Mouse (Mus musculus) heart, embryonic 14.5 days (tissue): ENCODE results near the gene Popdc2. TPM values are rescaled to one million over a fixed set of nuclear protein-coding genes. Genes with fewer than 3 reads are reported as not detected.

Experiments
- ATAC-seq: fragments of 200-750 bp; cut with Nextera tagmentation; 2 replicates; pipeline ENCODE4 v1.8.0; 2017; ENCODE audit warnings: low read depth, moderate TSS enrichment; ENCODE audit not compliant: insufficient number of reproducible peaks, insufficient read depth, low FRiP score
- H3K27ac ChIP-seq, 2 experiments: fragments of 200-500 bp in 1 of 2; fragments of 300-500 bp in 1 of 2; sonication (generic) in 1 of 2; replicated peaks in 1 of 2; 2 replicates each; pipeline ENCODE4 v1.5.1; 2012 to 2014; ENCODE audit warnings: low read depth in 2 of 2, low read length in 2 of 2, control low read depth in 1 of 2, mild to moderate bottlenecking in 1 of 2, mixed read lengths in 1 of 2; ENCODE audit not compliant: control insufficient read depth in 1 of 2, insufficient read depth in 1 of 2
- H3K27me3 ChIP-seq: fragments of 300-500 bp; sonication (generic); 2 replicates; pipeline ENCODE4 v1.6.1; 2014; ENCODE audit warnings: mild to moderate bottlenecking, low read length, control low read depth; ENCODE audit not compliant: control insufficient read depth, insufficient read depth
- H3K36me3 ChIP-seq: fragments of 300-500 bp; sonication (generic); 2 replicates; pipeline ENCODE4 v1.6.1; 2014; ENCODE audit warnings: mild to moderate bottlenecking, control low read depth, low read length, mixed read lengths; ENCODE audit not compliant: control insufficient read depth, insufficient read depth
- H3K4me1 ChIP-seq, 2 experiments: fragments of 200-500 bp in 1 of 2; fragments of 300-500 bp in 1 of 2; sonication (generic) in 1 of 2; 2 replicates each; pipeline ENCODE4 v1.6.1; 2012 to 2014; ENCODE audit warnings: low read length in 2 of 2, control low read depth in 1 of 2, mixed read lengths in 1 of 2; ENCODE audit not compliant: control insufficient read depth in 2 of 2, insufficient read depth in 2 of 2
- H3K4me2 ChIP-seq: fragments of 300-500 bp; sonication (generic); 2 replicates; pipeline ENCODE4 v1.6.1; 2014; ENCODE audit warnings: mild to moderate bottlenecking, low read length
- H3K4me3 ChIP-seq, 2 experiments: fragments of 200-500 bp in 1 of 2; fragments of 300-500 bp in 1 of 2; sonication (generic) in 1 of 2; 2 replicates each; pipeline ENCODE4 v1.5.1; 2012 to 2014; ENCODE audit warnings: low read length in 2 of 2, mild to moderate bottlenecking in 2 of 2, control low read depth in 1 of 2, low read depth in 1 of 2, moderate library complexity in 1 of 2; ENCODE audit not compliant: control insufficient read depth in 1 of 2, insufficient read depth in 1 of 2
- H3K9ac ChIP-seq: fragments of 300-500 bp; sonication (generic); 2 replicates; pipeline ENCODE4 v1.6.1; 2014; ENCODE audit warnings: mild to moderate bottlenecking, low read length
- H3K9me3 ChIP-seq: fragments of 300-500 bp; sonication (generic); 2 replicates; pipeline ENCODE4 v1.6.1; 2016; ENCODE audit warnings: low read length, control low read depth; ENCODE audit not compliant: control insufficient read depth
- WGBS: fragments of 180-500 bp; shearing (Covaris S2); extraction: QIAGEN DNeasy Blood & Tissue Kit; methylation state at CpG from one replicate; pipeline ENCODE4 v1.1.7; 2014; 5-methylcytosine and 5-hydroxymethylcytosine counted together
- polyA plus RNA-seq: library from polyadenylated mRNA; unstranded; fragments of >200 nt; fragmentation: Nextera tagmentation; extraction: Ambion mirVana; gene quantifications from 2 replicates; pipeline ENCODE4 v1.2.1, GENCODE M21; 2014

Popdc2 gene
- polyA plus RNA-seq, 1 experiment from 2014 or later = 364 TPM

DNA sequence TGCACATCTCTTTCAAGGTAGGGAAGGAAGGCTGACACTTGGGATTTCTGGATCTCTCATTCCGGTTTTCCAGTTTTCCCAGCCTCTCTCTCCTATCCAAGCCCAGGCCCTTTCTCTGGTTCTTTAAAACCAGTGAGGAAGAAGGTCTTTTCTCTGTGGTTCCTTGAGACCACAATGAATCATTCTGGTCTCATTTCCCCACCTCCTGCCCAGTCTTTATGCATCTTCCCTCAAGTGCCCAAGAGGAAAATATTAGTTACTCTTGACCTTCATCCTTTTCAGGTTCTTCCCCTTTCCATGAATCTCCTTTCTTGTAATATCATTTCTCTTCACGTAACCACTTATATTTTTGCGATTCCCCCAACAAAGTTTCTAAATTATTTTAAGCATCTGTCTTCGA lies 23.7 kb downstream of the Popdc2 start:
- no peaks in the 10 kb centered on the region for H3K27me3 ChIP-seq
- H3K27ac ChIP-seq = no peak overlapping the region
- no peak overlapping the region for H3K4me2 ChIP-seq
- 89% methylated on average over 4 of the region's 4 CpGs for WGBS
- no peaks in the 10 kb centered on the region for H3K4me1 ChIP-seq
- ATAC-seq = no peak
- no peak overlapping the region for H3K4me3 ChIP-seq
- no peaks in the 10 kb centered on the region for H3K36me3 ChIP-seq
- no peaks in the 10 kb centered on the region for H3K9me3 ChIP-seq
- no peak overlapping the region for H3K9ac ChIP-seq

- H3K4me1 ChIP-seq = peaks cover 0 to 3% of the 10 kb centered on the region in 2 experiments; a peak in 1 of 4 replicates
- H3K4me3 ChIP-seq = no peak overlapping the region
- H3K9ac ChIP-seq = no peak overlapping the region
- no peaks in the 10 kb centered on the region for H3K27me3 ChIP-seq
- H3K36me3 ChIP-seq = no peaks in the 10 kb centered on the region
- no peak overlapping the region for H3K27ac ChIP-seq
- H3K4me2 ChIP-seq = no peak overlapping the region
- 71% methylated on average over 6 of the region's 6 CpGs for WGBS
- ATAC-seq = no peak
- H3K9me3 ChIP-seq = no peaks in the 10 kb centered on the region
These were observed 25.4 kb downstream of the Popdc2 start for GRCm38 (mm10) chr16:38387389-38387788.

DNA sequence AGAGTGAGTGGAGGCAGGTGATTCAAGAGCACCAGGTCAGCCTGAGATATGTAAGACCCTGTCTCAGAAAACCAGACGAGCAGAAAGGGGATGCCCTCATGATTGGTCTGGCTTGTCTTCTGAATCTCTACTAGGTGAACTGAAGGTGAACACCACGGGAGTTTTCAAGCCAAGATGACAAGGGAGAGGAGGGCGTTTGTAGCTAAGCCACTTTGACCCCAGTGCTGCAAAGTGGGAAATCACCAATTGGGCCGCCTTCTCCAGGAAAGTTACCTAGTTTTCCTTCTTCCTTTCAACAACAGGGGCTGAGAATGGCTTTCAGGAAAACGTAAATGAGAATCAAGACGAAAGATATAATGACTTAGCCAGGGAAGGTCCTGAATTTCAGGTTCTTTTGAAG lies 26.7 kb downstream of the Popdc2 start:
- Histone ChIP-seq H3K27me3 (no peaks in the 10 kb centered on the region), H3K4me2 (no peak overlapping the region), H3K4me3 (no peak overlapping the region), H3K9ac (no peak overlapping the region), H3K36me3 (no peaks in the 10 kb centered on the region), H3K9me3 (no peaks in the 10 kb centered on the region), H3K4me1 (peaks cover 0 to 7% of the 10 kb centered on the region in 2 experiments; a peak in 2 of 4 replicates), H3K27ac (no peak overlapping the region)
- WGBS = 75% methylated on average over 6 of the region's 6 CpGs
- ATAC-seq = no peak

DNA sequence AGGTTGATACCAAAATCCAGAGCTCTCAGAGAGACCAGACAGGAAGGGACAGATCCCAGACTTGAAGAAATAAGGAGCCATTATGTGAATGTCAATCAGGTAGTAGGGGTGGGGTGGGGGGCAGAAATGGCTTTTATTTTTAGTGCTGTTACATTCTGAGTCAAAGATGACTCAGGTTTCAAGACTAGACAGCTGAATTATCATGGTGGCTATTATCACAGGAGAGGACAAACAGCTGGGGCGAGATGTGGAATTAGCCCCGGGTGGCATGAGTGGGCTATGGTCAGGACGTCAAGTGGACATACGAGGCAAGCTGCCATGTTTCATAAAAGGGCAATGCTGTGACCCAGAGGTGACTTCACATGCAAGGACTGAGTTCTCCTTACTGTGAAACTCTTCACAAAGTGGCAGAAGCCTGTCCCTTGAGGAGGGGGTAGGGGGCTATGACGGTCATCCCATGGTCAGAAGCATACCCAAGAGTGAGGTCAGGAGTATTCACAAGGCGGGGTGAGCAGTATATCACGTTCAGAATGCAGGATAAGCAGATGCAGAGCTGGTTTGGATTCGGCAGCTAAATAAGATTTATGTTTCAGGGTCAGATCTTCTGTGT lies 27.4 kb downstream of the Popdc2 start:
- Histone ChIP-seq H3K27ac (no peak overlapping the region), H3K9me3 (no peaks in the 10 kb centered on the region), H3K4me2 (no peak overlapping the region), H3K36me3 (no peaks in the 10 kb centered on the region), H3K4me3 (no peak overlapping the region), H3K27me3 (no peaks in the 10 kb centered on the region), H3K4me1 (peaks cover 0 to 7% of the 10 kb centered on the region in 2 experiments; a peak in 2 of 4 replicates), H3K9ac (no peak overlapping the region)
- ATAC-seq = no peak
- WGBS = 79% methylated on average over 8 of the region's 8 CpGs

- no peaks in the 10 kb centered on the region for H3K36me3 ChIP-seq
- no peaks in the 10 kb centered on the region for H3K27me3 ChIP-seq
- H3K27ac ChIP-seq = no peak overlapping the region
- H3K9ac ChIP-seq = no peak overlapping the region
- H3K4me2 ChIP-seq = no peak overlapping the region
- no peak for ATAC-seq
- no peak overlapping the region for H3K4me3 ChIP-seq
- H3K4me1 ChIP-seq = peaks cover 0 to 8% of the 10 kb centered on the region in 2 experiments; a peak in 2 of 4 replicates
- no peaks in the 10 kb centered on the region for H3K9me3 ChIP-seq
- WGBS = 80% methylated on average over 7 of the region's 7 CpGs
These were observed 28.3 kb downstream of the Popdc2 start for GRCm38 (mm10) chr16:38390322-38390721.

GRCm38 (mm10) chr16:38392126-38392894 lies 30.3 kb downstream of the Popdc2 start:
- ATAC-seq = peak; percentile 51
- Histone ChIP-seq H3K4me1 (peaks cover 14 to 15% of the 10 kb centered on the region in 2 experiments), H3K27me3 (no peaks in the 10 kb centered on the region), H3K4me3 (peak overlapping the region; percentile 3 to 14; a peak in 1 of 4 replicates), H3K9me3 (no peaks in the 10 kb centered on the region), H3K9ac (no peak overlapping the region), H3K36me3 (no peaks in the 10 kb centered on the region), H3K27ac (peak overlapping the region; percentile 10 to 71; a peak in 3 of 4 replicates), H3K4me2 (peak overlapping the region; percentile 56)
- WGBS = 61% methylated on average over 23 of the region's 23 CpGs

GRCm38 (mm10) chr16:38394191-38394618 lies 32.2 kb downstream of the Popdc2 start:
- Histone ChIP-seq H3K9ac (no peak overlapping the region), H3K27ac (peak overlapping the region in 1 of 2 experiments; percentile 38; a peak in 2 of 4 replicates), H3K27me3 (no peaks in the 10 kb centered on the region), H3K4me3 (no peak overlapping the region), H3K4me1 (peaks cover 16 to 17% of the 10 kb centered on the region in 2 experiments), H3K36me3 (no peaks in the 10 kb centered on the region), H3K9me3 (no peaks in the 10 kb centered on the region), H3K4me2 (no peak overlapping the region)
- no peak for ATAC-seq
- WGBS = 81% methylated on average over 8 of the region's 8 CpGs
